Mouse (Mus musculus) layer of hippocampus, adult 2 months (tissue): ENCODE measurements around the gene Cdk4. TPM values are rescaled to one million over a fixed set of nuclear protein-coding genes. Genes with fewer than 3 reads are reported as not detected.
"Not testable (repeated sequence)": the region's sequence is repeated elsewhere in the genome, so short reads cannot be mapped to it uniquely, and the experiment has no call there.

Experiments
- DNase-seq, 2 experiments: peaks; one replicate each; pipeline ENCODE4 v3.0.0; 2022; ENCODE audit warnings: low spot score in 2 of 2
- H3K27ac ChIP-seq: fragments of 200-600 bp; 2 replicates; pipeline ENCODE4 v1.8.1; 2022
- H3K4me3 ChIP-seq: fragments of 200-600 bp; 2 replicates; pipeline ENCODE4 v1.8.1; 2022; ENCODE audit warnings: mild to moderate bottlenecking
- CTCF ChIP-seq: fragments of 200-600 bp; conservative IDR thresholded peaks from 2 replicates; pipeline ENCODE4 v1.8.1; 2022; ENCODE audit warnings: antibody characterized with exemption, mild to moderate bottlenecking, moderate library complexity
- total RNA-seq, 2 experiments: library from RNA; stranded (reverse); gene quantifications; 2 replicates each; pipeline ENCODE4 v1.2.3; 2021

Cdk4 gene
- total RNA-seq, 2 experiments from 2014 or later: 84.6 to 94.8 TPM

DNA sequence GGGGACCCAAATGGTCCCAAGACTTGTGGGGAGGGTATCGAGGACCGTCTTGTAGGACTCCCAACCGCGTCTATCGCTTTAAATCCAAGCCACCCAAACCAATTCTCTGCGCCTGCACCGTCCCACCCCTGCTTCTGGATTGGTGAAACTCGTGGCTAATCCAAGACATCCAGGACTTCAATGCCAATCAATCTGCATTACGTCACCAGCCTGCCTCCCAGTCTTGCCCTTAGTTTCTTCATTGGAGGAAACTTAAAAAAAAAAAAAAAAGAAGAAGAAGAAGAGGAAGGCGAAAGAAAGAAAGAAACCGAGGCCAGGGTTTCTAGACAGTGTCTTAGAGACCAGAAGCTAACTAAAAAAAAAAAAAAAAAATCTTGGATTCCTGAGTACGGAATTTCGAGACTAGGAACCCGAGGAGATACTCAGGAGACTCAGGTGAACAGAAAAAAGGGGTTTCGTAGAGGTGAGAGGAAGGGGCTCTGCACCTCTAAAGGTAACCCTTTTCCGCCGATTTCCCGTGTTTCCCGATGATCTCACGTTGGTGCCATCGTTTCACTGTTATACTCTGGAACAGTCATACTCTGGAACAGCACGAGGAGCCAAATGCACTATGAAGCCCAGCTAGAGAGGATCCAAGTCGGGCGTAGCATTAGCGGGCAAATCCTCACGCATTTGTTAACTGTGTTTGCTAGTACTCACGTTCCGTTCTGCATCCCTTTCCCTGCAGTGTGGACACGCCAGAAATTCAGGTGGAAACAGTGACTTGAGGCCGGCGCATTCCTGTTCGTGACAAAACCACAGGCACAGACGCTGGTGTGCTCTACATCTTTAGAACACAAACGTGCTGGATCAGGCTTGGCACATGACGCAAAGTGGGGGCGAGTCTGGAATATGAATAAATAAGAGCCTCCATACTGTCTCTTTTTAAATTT is 7.1 kb downstream of the Cdk4 start, which contains the start of gene Tspan31:
Gene Tspan31, minus strand, starts transcription at position 75 of the 932 bp plus-strand sequence.
- no peak for TF ChIP-seq CTCF
- Histone ChIP-seq H3K4me3 (peak within 1 kb of the TSS; percentile 89), H3K27ac (peak within 1 kb of the TSS; percentile 94)
- DNase-seq: peak; percentile 90 to 97

DNA sequence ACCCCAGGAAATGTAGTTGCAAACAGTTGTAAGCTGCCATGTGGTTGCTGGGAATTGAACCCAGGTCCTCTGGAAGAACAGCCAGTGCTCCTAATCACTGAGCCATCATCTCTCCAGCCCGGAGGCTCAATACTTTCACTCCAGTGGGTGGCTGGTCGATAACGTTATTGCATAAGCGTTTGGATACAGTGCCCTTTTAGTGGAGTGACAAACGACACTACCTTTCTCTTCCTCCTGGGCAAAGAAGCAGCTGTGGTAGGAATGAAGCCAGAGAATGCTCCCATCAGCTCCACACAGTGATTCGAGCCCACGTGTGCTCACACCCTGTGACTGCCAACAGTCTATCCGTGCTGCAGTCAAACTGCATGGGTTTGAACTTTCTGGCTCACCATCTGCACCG is 7.9 kb downstream of the Cdk4 start:
- H3K27ac ChIP-seq: peak overlapping the region; percentile 94
- peak overlapping the region; percentile 89 for H3K4me3 ChIP-seq
- no peak for DNase-seq
- TF ChIP-seq CTCF: no peak

DNA sequence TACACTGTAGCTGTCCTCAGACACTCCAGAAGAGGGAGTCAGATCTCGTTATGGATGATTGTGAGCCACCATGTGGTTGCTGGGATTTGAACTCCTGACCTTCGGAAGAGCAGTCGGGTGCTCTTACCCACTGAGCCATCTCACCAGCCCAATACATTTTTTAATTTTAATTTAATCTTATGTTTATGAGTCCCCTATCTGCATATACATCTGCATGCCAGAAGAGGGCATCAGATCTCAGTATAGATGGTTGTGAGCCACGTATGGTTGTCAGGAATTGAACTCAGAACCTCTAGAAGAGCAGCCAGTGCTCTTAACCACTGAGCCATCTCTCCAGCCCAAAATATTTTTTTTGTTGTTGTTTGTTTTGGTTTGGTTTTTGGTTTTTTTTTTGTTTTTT is 8.9 kb downstream of the Cdk4 start:
- peak; percentile 66 for TF ChIP-seq CTCF
- not testable (repeated sequence) for H3K27ac ChIP-seq

DNA sequence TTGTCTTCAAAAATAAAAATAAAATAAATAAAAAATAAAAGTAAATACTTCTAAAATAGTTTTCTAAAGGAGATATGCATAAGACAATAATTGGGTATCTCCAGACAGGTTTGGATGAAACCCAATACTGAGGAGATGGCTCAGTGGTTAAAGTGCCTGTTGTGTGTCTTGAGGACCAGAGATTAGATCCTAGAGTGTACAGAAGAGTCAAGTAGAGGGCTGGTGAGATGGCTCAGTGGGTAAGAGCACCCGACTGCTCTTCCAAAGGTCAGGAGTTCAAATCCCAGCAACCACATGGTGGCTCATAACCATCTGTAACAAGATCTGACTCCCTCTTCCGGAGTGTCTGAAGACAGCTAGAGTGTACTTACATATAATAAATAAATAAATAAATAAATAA is 9.6 kb downstream of the Cdk4 start:
- H3K4me3 ChIP-seq, DNase-seq, H3K27ac ChIP-seq: not testable (repeated sequence)

More for the DNA sequence above, 8.9 kb downstream of the Cdk4 start:
- DNase-seq, H3K4me3 ChIP-seq: not testable (repeated sequence)

- DNase-seq: no peak
- TF ChIP-seq CTCF: no peak
- H3K4me3 ChIP-seq: no peak overlapping the region
- no peak overlapping the region for H3K27ac ChIP-seq
These were observed 10.6 kb downstream of the Cdk4 start for GRCm38 (mm10) chr10:127073981-127074380.

GRCm38 (mm10) chr10:127075080-127075479 is 11.7 kb downstream of the Cdk4 start, which contains the start of gene Agap2:
Agap2 (plus strand) TSS chr10:127075284.
- no peak for DNase-seq
- Histone ChIP-seq H3K4me3 (no peak within 1 kb of the TSS), H3K27ac (peak within 1 kb of the TSS; percentile 98)
- TF ChIP-seq CTCF: peak; percentile 16; the same call in 1 of the 2 replicates

DNA sequence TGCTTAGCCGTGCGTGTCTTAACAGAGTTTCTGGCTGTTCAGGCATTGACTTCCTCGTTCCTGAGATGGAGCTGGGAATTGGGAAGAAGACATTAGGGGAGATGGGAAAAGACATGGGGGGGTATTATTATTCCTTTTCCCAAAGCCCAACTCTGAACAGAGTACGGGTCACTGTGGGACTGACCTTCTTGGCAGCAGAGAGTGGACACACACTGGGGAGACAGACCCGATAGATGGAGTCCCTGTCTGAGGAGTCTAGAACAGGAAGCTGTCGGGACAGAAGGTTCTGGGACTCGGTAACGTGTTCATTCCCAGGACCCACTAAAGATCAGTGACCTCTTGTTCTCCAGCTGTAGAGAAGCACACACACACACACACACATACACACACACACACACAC is 12.3 kb downstream of the Cdk4 start:
- peak overlapping the region; percentile 98; the same call in 1 of the 2 replicates for H3K27ac ChIP-seq
- DNase-seq: no peak
- H3K4me3 ChIP-seq: no peak overlapping the region
- no peak for TF ChIP-seq CTCF

- Histone ChIP-seq H3K27ac (peak overlapping the region; percentile 98), H3K4me3 (no peak overlapping the region)
- TF ChIP-seq CTCF: no peak
- no peak for DNase-seq
These were observed 12.7 kb downstream of the Cdk4 start for GRCm38 (mm10) chr10:127076082-127076481.

DNA sequence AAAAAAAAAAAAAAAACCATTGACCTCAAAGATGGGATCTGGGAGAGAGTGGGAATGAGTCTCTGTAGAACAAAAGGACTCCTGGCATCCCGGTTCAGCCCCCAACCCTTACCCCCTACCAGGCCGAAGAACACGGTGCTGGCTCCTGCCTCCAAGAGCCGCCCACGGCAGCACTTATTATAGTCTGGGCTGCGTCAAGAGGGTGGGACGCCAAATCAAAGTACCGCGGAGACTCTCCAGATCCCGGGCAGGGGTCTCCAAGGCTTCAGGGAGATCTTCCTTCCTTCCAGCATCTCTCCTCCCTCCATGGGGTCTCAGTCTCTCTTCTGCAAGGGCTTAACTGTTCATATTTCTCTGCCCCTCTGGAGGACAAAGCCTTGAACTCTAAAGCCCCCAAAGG is 14.2 kb downstream of the Cdk4 start:
- no peak for TF ChIP-seq CTCF
- peak overlapping the region; percentile 98 for H3K27ac ChIP-seq
- peak overlapping the region; percentile 81 for H3K4me3 ChIP-seq
- no peak for DNase-seq

- TF ChIP-seq CTCF: no peak
- H3K4me3 ChIP-seq: peak overlapping the region; percentile 81
- peak in 1 of 2 experiments; percentile 78 for DNase-seq
- peak overlapping the region; percentile 98 for H3K27ac ChIP-seq
These were observed 14.8 kb downstream of the Cdk4 start for GRCm38 (mm10) chr10:127078001-127078676.

DNA sequence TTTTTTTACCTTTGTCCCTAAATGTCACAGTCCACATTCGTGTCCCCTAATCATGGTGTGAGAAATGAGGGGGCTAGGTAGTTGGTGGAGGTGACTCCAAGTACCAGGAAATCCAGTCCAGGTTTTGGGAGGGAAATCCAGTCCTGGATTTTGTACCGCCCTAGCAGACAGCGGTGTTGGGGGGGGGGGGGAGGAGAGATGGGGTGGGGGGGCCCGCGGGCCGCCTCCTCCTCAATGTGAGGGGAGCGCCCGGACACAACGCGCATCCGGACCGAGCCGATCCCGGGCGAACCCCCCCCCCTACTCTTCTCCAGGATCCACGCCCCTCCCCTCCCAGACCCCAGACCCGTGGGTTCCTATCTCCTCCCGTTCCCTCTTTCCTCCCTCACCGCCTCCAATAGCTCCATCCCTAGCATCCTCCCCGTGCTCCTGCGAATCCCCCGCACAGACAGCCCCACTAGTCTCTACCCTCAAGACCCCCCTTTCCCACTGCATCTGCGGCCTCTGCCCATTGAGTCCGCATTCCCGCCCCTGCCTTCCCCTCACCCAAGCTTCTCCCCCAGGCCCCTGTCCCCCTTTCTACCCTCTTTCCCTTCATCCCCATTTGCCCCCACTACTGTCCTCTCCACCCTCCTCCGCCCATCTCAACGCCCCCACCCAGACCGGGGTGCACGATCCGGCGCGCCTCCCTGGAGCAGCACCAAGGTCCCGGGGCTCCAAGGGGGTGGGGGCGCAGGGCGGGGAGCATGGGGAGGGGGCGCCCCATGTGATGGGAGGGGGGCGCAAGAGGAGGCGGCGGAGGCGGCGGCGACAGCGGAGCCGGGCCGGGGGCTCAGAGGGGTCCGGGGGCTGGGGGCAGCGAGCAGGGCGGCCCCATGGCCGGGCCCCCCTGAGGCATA is 15.6 kb downstream of the Cdk4 start:
- H3K27ac ChIP-seq: peak overlapping the region; percentile 98
- H3K4me3 ChIP-seq: peak overlapping the region; percentile 81
- TF ChIP-seq CTCF: no peak
- DNase-seq: peak in 1 of 2 experiments; percentile 74

DNA sequence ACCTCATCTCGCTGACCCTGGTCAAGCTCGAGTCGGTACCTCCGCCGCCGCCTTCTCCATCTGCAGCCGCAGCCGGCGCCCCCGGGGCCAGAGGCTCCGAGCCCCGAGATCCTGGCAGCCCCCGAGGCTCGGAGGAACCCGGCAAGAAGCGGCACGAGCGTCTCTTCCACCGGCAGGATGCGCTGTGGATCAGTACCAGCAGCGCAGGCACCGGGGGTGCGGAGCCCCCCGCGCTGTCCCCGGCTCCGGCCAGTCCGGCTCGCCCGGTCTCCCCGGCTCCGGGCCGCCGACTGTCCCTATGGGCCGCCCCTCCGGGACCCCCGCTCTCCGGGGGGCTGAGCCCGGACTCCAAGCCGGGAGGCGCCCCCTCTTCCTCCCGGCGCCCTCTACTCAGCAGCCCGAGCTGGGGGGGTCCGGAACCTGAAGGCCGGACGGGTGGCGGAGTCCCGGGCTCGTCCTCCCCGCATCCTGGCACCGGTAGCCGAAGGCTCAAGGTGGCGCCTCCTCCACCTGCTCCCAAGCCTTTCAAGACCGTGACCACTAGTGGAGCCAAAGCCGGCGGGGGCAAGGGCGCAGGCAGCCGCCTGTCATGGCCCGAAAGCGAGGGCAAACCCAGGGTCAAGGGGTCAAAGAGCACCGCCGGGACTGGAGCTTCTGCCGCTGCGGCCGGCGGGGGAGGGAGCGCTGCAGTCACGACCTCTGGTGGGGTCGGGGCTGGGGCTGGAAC is 16.5 kb downstream of the Cdk4 start:
- no peak for DNase-seq
- peak; percentile 67 for TF ChIP-seq CTCF
- Histone ChIP-seq H3K4me3 (peak overlapping the region; percentile 81), H3K27ac (peak overlapping the region; percentile 98)
